Mouse (Mus musculus): ENCODE measurements around the gene 2610002M06Rik. TPM values are rescaled to one million over a fixed set of nuclear protein-coding genes. Genes with fewer than 3 reads are reported as not detected.

The 2610002M06Rik gene
- polyA plus RNA-seq, 1 experiment from 2014 or later = 13.4 TPM

Other genes starting within 250 kb of the 2610002M06Rik start
- not detected in 2 replicates for gene Tbx22, start 148.4 kb downstream of the 2610002M06Rik start, polyA plus RNA-seq (2015; fragmentation: Nextera tagmentation; extraction: Ambion mirVana)
- 0.10 and 0.40 TPM in 2 replicates for gene Tent5d, start 23.7 kb downstream of the 2610002M06Rik start, polyA plus RNA-seq (2015; fragmentation: Nextera tagmentation; extraction: Ambion mirVana)
- not detected in 2 replicates for gene Gm732, start 132.1 kb upstream of the 2610002M06Rik start, polyA plus RNA-seq (2015; fragmentation: Nextera tagmentation; extraction: Ambion mirVana)